Mouse (Mus musculus) testis, adult 2 months (tissue): ENCODE measurements around the gene 3110040M04Rik.

Experiments
- CTCF ChIP-seq: fragments of 200-500 bp; IDR thresholded peaks from 2 replicates; pipeline ENCODE4 v1.5.1; 2012; ENCODE audit warnings: low read depth, mild to moderate bottlenecking, inconsistent platforms, low read length, moderate library complexity; ENCODE audit not compliant: control insufficient read depth, insufficient read depth, insufficient replicate concordance
- POLR2A ChIP-seq: fragments of 200-500 bp; IDR thresholded peaks from 2 replicates; pipeline ENCODE4 v1.6.1; 2012; ENCODE audit warnings: low read depth, mild to moderate bottlenecking, inconsistent platforms, low read length, moderate library complexity; ENCODE audit not compliant: control insufficient read depth

- no peak for TF ChIP-seq CTCF
- TF ChIP-seq POLR2A: no peak
These were observed 25.3 kb upstream of the 3110040M04Rik start for GRCm38 (mm10) chr1:151178505-151179083.
